In the genomic region with DNA sequence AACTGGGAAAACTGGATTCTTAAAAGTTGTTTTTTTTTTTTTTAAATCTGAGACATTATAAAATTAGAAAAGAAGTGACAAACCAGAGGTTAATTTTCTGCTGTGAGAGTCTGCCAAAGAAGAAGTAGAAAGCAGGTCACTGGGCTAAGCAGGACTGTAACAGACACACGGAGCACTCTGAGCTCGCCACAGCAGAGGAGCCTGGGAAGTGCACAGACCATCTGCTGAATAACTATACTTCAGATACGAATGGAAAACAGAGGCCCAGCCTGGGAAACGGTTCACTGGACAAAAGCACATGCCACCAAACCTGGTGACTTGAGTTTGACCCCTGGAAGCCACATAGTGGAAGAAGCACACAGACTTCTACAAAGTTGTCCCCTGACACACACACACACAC, we compare ENCODE assay signal across 18 mouse cellular contexts. TPM values are rescaled to one million over a fixed set of nuclear protein-coding genes. Genes with fewer than 3 reads are reported as not detected.
A peak's percentile ranks its signal among the peaks of the same experiment; 100 is the strongest.
DNase-seq lines count a peak whose midpoint lies in the region; TF ChIP-seq lines count a peak whose summit lies in the region.
"Had no signal": no experiment of that assay in that cellular context is flagged by ENCODE, and none has a peak within 500 bp of the region (broad histone marks: within the 10 kb centered on the region; RNA-seq: fewer than 3 reads in every experiment).

No protein-coding gene starts in this region.

- peak; percentile 44; the same call in 1 of the 2 replicates for TF ChIP-seq EP300 in CH12.LX (IDR thresholded peaks at IDR 0.05; ENCODE audit: low read length)

- TF ChIP-seq CTCF in cerebellum, adult 2 months (IDR thresholded peaks at IDR 0.05; ENCODE audit: borderline replicate concordance, insufficient read depth, low read depth, low read length) = no peak
- TF ChIP-seq CTCF in kidney, adult 2 months (conservative IDR thresholded peaks at IDR 0.05; ENCODE audit: insufficient read depth, insufficient read length, low read depth, low read length) = no peak
- TF ChIP-seq CTCF in CH12.LX (conservative IDR thresholded peaks at IDR 0.05 in 1 of 2, IDR thresholded peaks at IDR 0.05 in 1 of 2; ENCODE audit: low read depth in 2 of 2, low read length in 2 of 2) = no peak

- WGBS in cerebellum, adult 2 months = 2% methylated on average over 4 of the region's 4 CpGs
- WGBS in kidney, adult 2 months = 20% methylated on average over 4 of the region's 4 CpGs
- WGBS in midbrain, embryonic 10.5 days = 70% methylated on average over 4 of the region's 4 CpGs

- dilution Hi-C loops in CH12.LX (cut with MboI; ENCODE audit: extremely low pct_ligation_motif_present, extremely low pct_unique_long_range_greater_than_20kb, low sequenced_read_pairs) = no loop called here

- H3K27me3 ChIP-seq in cerebellum, adult 2 months (ENCODE audit: control insufficient read depth, insufficient read depth, low read length) = no peaks in the 10 kb centered on the region
- no peaks in the 10 kb centered on the region for H3K27me3 ChIP-seq in kidney, adult 2 months (replicated peaks; ENCODE audit: control insufficient read depth, insufficient read depth, low read length)
- no peaks in the 10 kb centered on the region for H3K27me3 ChIP-seq in CH12.LX (replicated peaks)
- H3K27me3 ChIP-seq in midbrain, embryonic 10.5 days (ENCODE audit: low read depth, poor library complexity, severe bottlenecking) = no peaks in the 10 kb centered on the region
- H3K27me3 ChIP-seq: forebrain, embryonic 12.5 days; hindbrain, embryonic 12.5 days; liver, embryonic 12.5 days; megakaryocyte, embryonic 14.5 days had no signal

- H3K4me3 ChIP-seq in cerebellum, adult 2 months (replicated peaks; ENCODE audit: insufficient read depth, low read depth, low read length) = no peak overlapping the region
- no peak overlapping the region for H3K4me3 ChIP-seq in kidney, adult 2 months (ENCODE audit: insufficient read depth, low read depth, low read length)
- H3K4me3 ChIP-seq in CH12.LX (replicated peaks in 1 of 3; ENCODE audit: low read depth in 2 of 3, low read length in 2 of 3, poor library complexity in 1 of 3) = no peak overlapping the region
- H3K4me3 ChIP-seq in midbrain, embryonic 10.5 days = no peak overlapping the region
- H3K4me3 ChIP-seq: embryonic facial prominence, embryonic 10.5 days; forebrain, embryonic 12.5 days; heart, adult 2 months; hindbrain, embryonic 12.5 days; liver, embryonic 12.5 days; megakaryocyte, embryonic 14.5 days had no signal

- in situ Hi-C loops in CH12.LX (cut with MboI; ENCODE audit: low pct_ligation_motif_present, low pct_unique_long_range_greater_than_20kb, low sequenced_read_pairs) = no loop called here

- no peaks in the 10 kb centered on the region for H3K36me3 ChIP-seq in kidney, adult 2 months (ENCODE audit: control insufficient read depth, insufficient read depth, low read length)
- H3K36me3 ChIP-seq in CH12.LX (replicated peaks in 1 of 2; ENCODE audit: control insufficient read depth in 1 of 2, insufficient read depth in 1 of 2, low read length in 1 of 2) = no peaks in the 10 kb centered on the region
- H3K36me3 ChIP-seq in midbrain, embryonic 10.5 days = no peaks in the 10 kb centered on the region
- H3K36me3 ChIP-seq: forebrain, embryonic 12.5 days; hindbrain, embryonic 12.5 days; liver, embryonic 12.5 days had no signal

- no peak overlapping the region for H3K4me2 ChIP-seq in CH12.LX (ENCODE audit: insufficient read depth, low read depth, poor library complexity, severe bottlenecking)
- H3K4me2 ChIP-seq: forebrain, embryonic 12.5 days; hindbrain, embryonic 12.5 days; liver, embryonic 12.5 days had no signal

- no peak overlapping the region for H3K27ac ChIP-seq in cerebellum, adult 2 months (ENCODE audit: insufficient read depth, low read length)
- H3K27ac ChIP-seq in kidney, adult 2 months (ENCODE audit: insufficient read depth, low read depth, low read length) = no peak overlapping the region
- no peak overlapping the region for H3K27ac ChIP-seq in CH12.LX (ENCODE audit: insufficient read depth, low read depth)
- no peak overlapping the region for H3K27ac ChIP-seq in midbrain, embryonic 10.5 days (replicated peaks)
- H3K27ac ChIP-seq: embryonic facial prominence, embryonic 10.5 days; forebrain, embryonic 12.5 days; heart, adult 2 months; hindbrain, embryonic 12.5 days; liver, embryonic 12.5 days had no signal

- no peaks in the 10 kb centered on the region for H3K79me2 ChIP-seq in CH12.LX (replicated peaks; ENCODE audit: control insufficient read depth, extremely low read depth, insufficient read depth, poor library complexity, severe bottlenecking)

- DNase-seq in cerebellum, adult 2 months = peak; percentile 35 to 54
- no peak for DNase-seq in cerebellum, adult 8-10 months
- DNase-seq in kidney, adult 2 months = peak; percentile 27
- DNase-seq in kidney, adult 11 months = no peak
- peak; percentile 53 for DNase-seq in CH12.LX (ENCODE audit: extremely low read depth)
- DNase-seq in cerebellum, postnatal 25 days = peak; percentile 31 to 57
- DNase-seq in liver = no peak
- DNase-seq in midbrain, embryonic 10.5 days (ENCODE audit: low spot score) = no peak
- DNase-seq: gastrocnemius, postnatal 10 days; heart, adult 2 months; heart, postnatal 14 days; lung, adult 2 months; right cerebral cortex, postnatal 4 days had no signal

- no peaks in the 10 kb centered on the region for H3K9me3 ChIP-seq in CH12.LX (replicated peaks; ENCODE audit: low read length)
- no peaks in the 10 kb centered on the region for H3K9me3 ChIP-seq in midbrain, embryonic 10.5 days (replicated peaks)
- H3K9me3 ChIP-seq: embryonic facial prominence, embryonic 10.5 days; forebrain, embryonic 12.5 days; hindbrain, embryonic 12.5 days; liver, embryonic 12.5 days; megakaryocyte, embryonic 14.5 days had no signal

- H3K4me1 ChIP-seq in cerebellum, adult 2 months (ENCODE audit: control insufficient read depth, insufficient read depth, low read length) = peaks cover 12% of the 10 kb centered on the region
- 0 out of 2 replicates have a peak, but pooled peaks cover 3% of the 10 kb centered on the region for H3K4me1 ChIP-seq in kidney, adult 2 months (ENCODE audit: control insufficient read depth, insufficient read depth, low read length)
- peaks cover 0 to 22% of the 10 kb centered on the region in 2 experiments; a peak in 2 of 4 replicates for H3K4me1 ChIP-seq in CH12.LX (ENCODE audit: control insufficient read depth in 1 of 2, insufficient read depth in 2 of 2)
- H3K4me1 ChIP-seq in midbrain, embryonic 10.5 days = peaks cover 11% of the 10 kb centered on the region
- H3K4me1 ChIP-seq: embryonic facial prominence, embryonic 10.5 days had no signal

- no peak for TF ChIP-seq POLR2A in cerebellum, adult 2 months (IDR thresholded peaks at IDR 0.05; ENCODE audit: borderline replicate concordance, insufficient read depth, low read length)
- no peak for TF ChIP-seq POLR2A in kidney, adult 2 months (IDR thresholded peaks at IDR 0.05; ENCODE audit: low read depth, low read length)
- TF ChIP-seq POLR2A in CH12.LX (IDR thresholded peaks at IDR 0.05; ENCODE audit: low read depth, low read length) = no peak

- no peak for TF ChIP-seq RAD21 in CH12.LX (IDR thresholded peaks at IDR 0.05; ENCODE audit: low read depth, low read length)

- no peak overlapping the region for H3K9ac ChIP-seq in CH12.LX (ENCODE audit: insufficient read depth, low read depth)
- H3K9ac ChIP-seq: forebrain, embryonic 12.5 days; hindbrain, embryonic 12.5 days; liver, embryonic 12.5 days had no signal

TF ChIP-seq in CH12.LX, 34 proteins besides CTCF, POLR2A, EP300 and RAD21:
- no peak; the same call in 1 of the 2 replicates for TF ChIP-seq ETS1 (conservative IDR thresholded peaks at IDR 0.05; ENCODE audit: low read depth, low read length)
- peak; percentile 34; the same call in 1 of the 2 replicates for TF ChIP-seq BHLHE40 (IDR thresholded peaks at IDR 0.05; ENCODE audit: low read depth, low read length)

RNA-seq across cellular contexts. Expression of gene Dip2a, which starts 10.7 kb away (rescaled TPM):
- polyA plus RNA-seq in cerebellum, adult 2 months (2012; rRNA removed) = 68.2 and 80.4 TPM in 2 replicates
- polyA plus RNA-seq in kidney, adult 2 months (2012; rRNA removed) = 13.2 and 15.0 TPM in 2 replicates
- 1.4 and 2.4 TPM in 2 replicates for total RNA-seq in CH12.LX (2012; rRNA removed)
- 0.73 and 0.97 TPM in 2 replicates for total RNA-seq in CH12.LX (2014; rRNA removed)
- 1.5 TPM in 2 replicates for polyA plus RNA-seq in CH12.LX (2012; ENCODE audit: insufficient read length, low read depth)
- 5.6 and 6.4 TPM in 2 replicates for polyA plus RNA-seq in midbrain, embryonic 10.5 days (2016; fragmentation: Nextera tagmentation; extraction: Ambion mirVana)

Comparison
In these comparisons a context has a peak if more than half of its experiments do, and no peak if none do; other contexts are left out.
1. DNase-seq: peak in cerebellum, adult 2 months (2 of 2), kidney, adult 2 months (single experiment), CH12.LX (single experiment) and cerebellum, postnatal 25 days (2 of 2); none in cerebellum, adult 8-10 months (single experiment), kidney, adult 11 months (single experiment), liver (single experiment) and midbrain, embryonic 10.5 days (single experiment).